Mouse (Mus musculus) central nervous system, embryonic 14 days (tissue): Measurements from ENCODE around the gene Trim75. TPM values are rescaled to one million over a fixed set of nuclear protein-coding genes. Genes with fewer than 3 reads are reported as not detected.

Experiments used
- polyA plus RNA-seq: library from polyadenylated mRNA; depleted of rRNA; stranded (reverse); fragments of >200 nt; gene quantifications from 2 replicates; pipeline ENCODE4 v1.2.3, GENCODE M21; 2012; rRNA removed

Gene Trim75
- not detected in 2 replicates for polyA plus RNA-seq

DNA sequence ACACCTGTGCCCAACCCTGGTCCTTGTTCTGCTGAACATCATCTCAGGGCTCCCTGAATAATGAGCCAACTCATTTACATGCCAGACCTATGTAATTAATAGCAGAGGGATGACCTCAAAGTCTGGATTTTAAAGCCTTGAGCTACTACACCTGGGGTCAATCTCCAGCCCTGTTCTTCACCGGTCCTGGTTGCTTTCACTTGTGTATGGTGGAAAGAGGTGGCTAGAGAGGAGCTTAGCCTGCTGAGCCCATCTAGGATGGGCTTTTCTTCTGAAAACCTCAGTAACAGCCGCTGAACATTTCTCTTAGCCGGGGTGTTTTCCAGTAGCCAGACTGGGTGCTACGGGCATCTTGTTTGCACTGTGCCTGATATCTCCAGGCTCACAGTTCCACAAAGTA, at the start of gene Trim75:
Gene Trim75 (minus strand): TSS at position 101 of the 400 bp plus-strand sequence.

DNA sequence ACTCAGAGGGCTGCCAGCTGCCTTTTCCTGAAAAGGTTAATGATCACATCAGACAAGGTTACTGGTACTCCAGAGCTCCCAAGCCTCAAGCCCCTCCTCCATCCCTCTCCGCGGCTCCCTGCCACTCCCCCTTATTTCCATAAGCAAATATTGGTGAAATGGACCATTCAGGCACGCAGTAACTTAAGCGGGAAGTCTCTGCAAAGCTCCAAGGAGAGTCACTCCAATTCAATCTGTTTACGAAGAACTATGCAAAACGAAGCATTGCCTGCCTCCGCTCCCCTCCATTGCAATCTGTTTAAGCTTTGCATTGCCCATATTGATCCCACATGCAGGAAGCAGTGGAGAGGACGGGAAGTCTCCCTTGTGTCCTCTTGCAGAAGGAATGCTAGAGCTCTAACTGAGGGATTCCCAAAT, 49.5 kb upstream of the Trim75 start, which contains the start of gene Apela:
Gene Apela (minus strand): TSS at position 220 of the 417 bp plus-strand sequence.

DNA sequence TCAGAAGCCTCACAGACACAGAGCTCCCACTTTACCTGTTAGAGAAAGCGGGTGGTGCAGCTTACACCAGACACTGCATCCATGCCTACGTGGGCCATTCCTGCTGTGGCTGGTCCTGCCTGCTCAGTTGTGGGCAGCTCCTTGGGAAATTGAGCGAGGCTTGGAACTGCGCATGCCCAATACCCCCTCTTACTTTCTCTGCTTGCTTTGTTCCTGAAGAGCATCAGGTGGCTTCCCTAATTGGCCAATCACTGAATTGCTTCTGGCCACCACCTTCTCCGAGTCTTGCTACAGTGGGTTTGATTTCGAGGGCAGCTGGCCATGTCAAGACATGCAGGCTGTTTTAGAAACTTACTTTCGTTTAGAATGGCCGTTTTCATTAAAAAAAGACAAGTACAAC, 30.8 kb upstream of the Trim75 start, which contains the start of the genes Trim61 and Trim60:
Gene Trim61 (minus strand): TSS at position 101 of the 400 bp plus-strand sequence.
Gene Trim60 (minus strand): TSS at position 162 of the 400 bp plus-strand sequence.

DNA sequence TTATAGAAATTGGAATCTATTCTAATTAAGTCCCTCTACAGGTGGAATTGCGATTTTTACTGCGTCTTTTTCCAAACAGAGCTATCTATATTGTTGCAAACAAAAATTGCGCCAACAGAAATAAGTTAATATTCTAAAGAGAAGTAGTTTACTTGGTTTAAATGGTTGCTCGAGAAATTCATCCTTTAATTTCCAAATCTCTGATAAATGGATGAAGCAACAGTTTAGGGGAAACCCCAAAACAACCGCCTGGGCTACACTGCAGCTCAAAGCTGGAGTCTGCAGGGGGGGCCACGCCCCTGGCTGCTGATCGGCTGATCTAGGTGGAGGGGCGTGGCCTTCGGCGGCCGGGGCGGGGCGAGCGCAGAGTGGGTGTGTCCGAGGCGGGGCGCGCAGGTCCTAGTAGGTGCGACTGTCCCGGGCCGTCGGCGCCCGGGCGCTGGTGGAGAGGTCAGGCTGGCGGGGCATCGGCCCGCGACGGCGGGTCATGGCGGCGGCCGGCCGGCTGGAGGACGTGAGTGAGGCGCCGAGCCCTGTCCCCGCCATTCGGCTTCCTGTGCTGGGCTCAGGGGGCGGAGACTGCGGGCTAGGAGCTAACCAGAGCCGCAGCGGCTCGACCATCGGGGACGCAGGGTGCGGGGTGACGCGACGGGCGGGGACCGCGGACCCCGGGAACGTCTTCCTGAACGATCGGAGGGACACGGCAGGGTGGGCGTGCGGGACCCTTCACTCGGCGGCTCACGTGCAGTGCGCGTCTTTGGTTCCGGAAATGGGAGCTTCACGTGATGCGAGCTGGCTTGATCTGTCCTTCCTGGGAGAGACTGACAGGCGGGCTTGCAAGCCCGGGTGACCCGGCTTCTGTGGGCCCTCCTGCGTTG, 40.6 kb downstream of the Trim75 start, which contains the start of gene Tmem192:
Gene Tmem192 (plus strand): TSS at position 366 of the 878 bp plus-strand sequence.

Other genes starting within 250 kb of the Trim75 start
- gene Klhl2, start 137.8 kb downstream of the Trim75 start, polyA plus RNA-seq: 39.8 and 48.9 TPM in 2 replicates
- 15.3 and 17.7 TPM in 2 replicates for gene Tmem192, start 40.6 kb downstream of the Trim75 start, polyA plus RNA-seq
- 0.05 TPM in 1 of 2 replicates, not detected in the other for gene Trim61, start 30.7 kb upstream of the Trim75 start, polyA plus RNA-seq
- gene Trim60, start 30.8 kb upstream of the Trim75 start, polyA plus RNA-seq: not detected in 2 replicates
- gene Apela, start 49.5 kb upstream of the Trim75 start, polyA plus RNA-seq: 2.2 and 2.3 TPM in 2 replicates
- not detected in 2 replicates for gene Gm10663, start 87.2 kb upstream of the Trim75 start, polyA plus RNA-seq
- not detected in 2 replicates for gene BC030870, start 141.7 kb upstream of the Trim75 start, polyA plus RNA-seq